Mouse (Mus musculus) ES-E14 (cell line): ENCODE measurements at regions not wholly inside any gene's neighbourhood (a gene's known extent, or its start where the extent isn't known, plus 50 kb on each side); places are given as distances from the start of the nearest gene placed in this dataset.

Experiments used
- CHD2 ChIP-seq: IDR thresholded peaks from 2 replicates; pipeline ENCODE4 v1.6.1; 2014; ENCODE audit warnings: mild to moderate bottlenecking, low read depth, low read length, inconsistent platforms
- ZC3H11A ChIP-seq: IDR thresholded peaks from 2 replicates; pipeline ENCODE4 v1.6.1; 2012; ENCODE audit warnings: low read depth, mild to moderate bottlenecking, inconsistent platforms, low read length, borderline replicate concordance

GRCm38 (mm10) chr5:126245776-126246175 lies 714.2 kb downstream of the Tmem132b start:
- TF ChIP-seq ZC3H11A (no peak), CHD2 (no peak)
